Mouse (Mus musculus): ENCODE data around the gene Tmem107.

DNA sequence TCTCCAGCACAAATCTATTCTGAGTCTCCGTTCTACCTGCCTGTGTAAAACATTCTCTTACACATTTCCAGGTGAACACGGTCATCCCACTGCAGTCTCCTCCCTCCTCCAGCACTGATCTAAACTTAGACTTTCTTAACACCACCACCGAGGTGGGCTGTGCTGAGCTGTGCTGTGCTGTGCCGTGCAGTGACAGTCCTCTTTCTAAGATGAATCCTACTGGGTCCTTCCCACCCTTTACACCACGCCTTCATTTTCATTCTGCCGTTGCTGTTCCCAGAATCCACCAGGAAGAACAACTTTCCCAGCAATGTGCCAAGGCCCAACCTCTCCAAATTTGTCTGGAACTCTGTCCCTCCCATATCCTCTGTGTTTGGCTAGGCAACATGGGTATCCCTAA is 15.8 kb downstream of the Tmem107 start:
- TF ChIP-seq CTCF (IDR thresholded peaks at IDR 0.05; ENCODE audit: borderline replicate concordance, control insufficient read depth, extremely low read depth, insufficient read depth, low read length, poor library complexity) (no peak), POLR2A (IDR thresholded peaks at IDR 0.05; ENCODE audit: control insufficient read depth, extremely low read depth, insufficient read depth, low read length, poor library complexity) (no peak)
